Mouse (Mus musculus) hindbrain, embryonic 10.5 days (tissue): ENCODE results near the gene Gm8126. TPM values are rescaled to one million over a fixed set of nuclear protein-coding genes. Genes with fewer than 3 reads are reported as not detected.
"Not testable (repeated sequence)": the region's sequence is repeated elsewhere in the genome, so short reads cannot be mapped to it uniquely, and the experiment has no call there.

Source experiments
- DNase-seq: peaks from one replicate; pipeline ENCODE4 v3.0.0-alpha.2; 2017; ENCODE audit warnings: low spot score
- H3K27ac ChIP-seq: fragments of 300-500 bp; sonication (generic); 2 replicates; pipeline ENCODE4 v1.5.1; 2016; ENCODE audit warnings: mild to moderate bottlenecking, moderate library complexity
- H3K27me3 ChIP-seq: fragments of 300-500 bp; sonication (generic); 2 replicates; pipeline ENCODE4 v1.6.1; 2016; ENCODE audit warnings: mild to moderate bottlenecking; ENCODE audit not compliant: poor library complexity, insufficient read depth, severe bottlenecking
- H3K36me3 ChIP-seq: fragments of 300-500 bp; sonication (generic); 2 replicates; pipeline ENCODE4 v1.6.1; 2016; ENCODE audit warnings: mild to moderate bottlenecking, moderate library complexity
- H3K4me1 ChIP-seq: fragments of 300-500 bp; sonication (generic); replicated peaks from 2 replicates; pipeline ENCODE4 v1.6.1; 2016; ENCODE audit warnings: mild to moderate bottlenecking
- H3K4me3 ChIP-seq: fragments of 300-500 bp; sonication (generic); 2 replicates; pipeline ENCODE4 v1.5.1; 2016; ENCODE audit warnings: mild to moderate bottlenecking, moderate library complexity
- H3K9me3 ChIP-seq: fragments of 300-500 bp; sonication (generic); 2 replicates; pipeline ENCODE4 v1.6.1; 2016; ENCODE audit warnings: mild to moderate bottlenecking, moderate library complexity
- WGBS: fragments of 180-500 bp; shearing (Covaris S2); methylation state at CpG from one replicate; pipeline ENCODE4 v1.1.7; 2016; 5-methylcytosine and 5-hydroxymethylcytosine counted together
- polyA plus RNA-seq: library from polyadenylated mRNA; unstranded; fragments of >200 nt; fragmentation: Nextera tagmentation; extraction: Ambion mirVana; gene quantifications from 2 replicates; pipeline ENCODE4 v1.2.1, GENCODE M21; 2016

The Gm8126 gene
- not detected in 2 replicates for polyA plus RNA-seq

DNA sequence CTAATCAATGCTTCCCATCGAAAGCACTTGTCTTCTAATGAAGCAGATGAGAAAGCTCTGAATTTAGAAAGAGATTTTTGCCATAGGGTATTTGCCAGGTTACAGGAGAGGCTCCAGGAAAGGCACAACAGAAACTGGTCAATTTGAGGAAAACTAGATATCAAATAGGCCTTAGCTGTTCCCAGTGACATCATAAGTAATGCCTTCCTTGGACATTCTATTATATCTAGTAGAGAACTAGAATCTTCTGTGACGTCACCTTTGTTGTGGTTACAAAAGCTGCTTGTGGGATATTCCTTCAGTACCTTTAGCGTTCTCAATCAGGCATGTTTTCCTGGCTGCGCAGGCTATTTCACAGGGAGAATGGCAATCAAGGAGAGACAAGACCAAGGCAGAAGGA lies at the start of gene Gm8126:
TSS of gene Gm8126 (plus strand) at position 301 of the 400 bp plus-strand sequence.
- H3K36me3 ChIP-seq, H3K27ac ChIP-seq, H3K4me1 ChIP-seq, H3K4me3 ChIP-seq, DNase-seq, H3K9me3 ChIP-seq, H3K27me3 ChIP-seq: not testable (repeated sequence)
- WGBS = 91% methylated on average over 3 of the region's 4 CpGs

DNA sequence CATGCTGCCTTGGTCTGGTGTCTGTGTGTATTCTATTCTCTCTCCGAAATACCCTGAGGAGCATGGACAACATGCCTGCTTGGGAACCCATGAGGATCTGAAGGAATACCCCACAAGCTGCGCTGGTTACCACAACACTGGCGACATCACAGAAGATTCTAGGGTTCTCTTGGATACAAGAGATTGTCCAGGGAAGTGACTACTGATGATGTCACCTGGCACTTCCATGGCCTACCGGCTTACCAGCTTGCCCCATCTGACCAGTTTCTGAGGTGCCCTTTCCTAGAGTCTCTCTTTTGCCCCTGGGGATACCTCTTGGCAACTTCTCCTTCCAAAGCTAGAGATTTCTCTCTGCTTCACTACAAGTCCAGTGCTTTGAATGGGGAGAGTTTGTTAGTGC lies 23.2 kb upstream of the Gm8126 start, which contains the start of gene Gm8122:
TSS of gene Gm8122 (minus strand) at position 101 of the 400 bp plus-strand sequence.
- not testable (repeated sequence) for H3K9me3 ChIP-seq, DNase-seq, H3K27me3 ChIP-seq, H3K27ac ChIP-seq, H3K36me3 ChIP-seq, H3K4me3 ChIP-seq, H3K4me1 ChIP-seq
- WGBS = 92% methylated on average over 4 of the region's 4 CpGs

DNA sequence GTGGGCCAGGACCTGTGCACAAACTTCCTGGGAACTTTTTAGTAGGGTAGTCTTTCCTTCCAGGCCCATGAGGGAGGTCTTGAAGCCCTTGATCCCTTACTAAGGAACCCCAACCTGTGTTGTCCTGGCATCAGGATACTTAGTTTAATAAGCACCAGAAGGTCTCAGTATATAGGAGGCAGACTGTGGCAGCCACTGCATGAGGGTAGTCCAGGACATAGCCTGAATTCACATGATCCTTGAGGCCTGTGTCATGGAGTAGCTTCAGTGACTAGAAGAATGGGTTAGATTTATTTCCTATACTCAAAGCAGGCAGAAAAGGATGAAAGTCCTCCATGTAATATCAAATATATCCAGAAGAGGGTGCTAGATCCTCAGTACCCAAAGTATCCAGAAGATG lies 20.7 kb upstream of the Gm8126 start:
- H3K4me1 ChIP-seq, H3K9me3 ChIP-seq, H3K4me3 ChIP-seq, H3K27ac ChIP-seq, H3K36me3 ChIP-seq, H3K27me3 ChIP-seq, DNase-seq: not testable (repeated sequence)

DNA sequence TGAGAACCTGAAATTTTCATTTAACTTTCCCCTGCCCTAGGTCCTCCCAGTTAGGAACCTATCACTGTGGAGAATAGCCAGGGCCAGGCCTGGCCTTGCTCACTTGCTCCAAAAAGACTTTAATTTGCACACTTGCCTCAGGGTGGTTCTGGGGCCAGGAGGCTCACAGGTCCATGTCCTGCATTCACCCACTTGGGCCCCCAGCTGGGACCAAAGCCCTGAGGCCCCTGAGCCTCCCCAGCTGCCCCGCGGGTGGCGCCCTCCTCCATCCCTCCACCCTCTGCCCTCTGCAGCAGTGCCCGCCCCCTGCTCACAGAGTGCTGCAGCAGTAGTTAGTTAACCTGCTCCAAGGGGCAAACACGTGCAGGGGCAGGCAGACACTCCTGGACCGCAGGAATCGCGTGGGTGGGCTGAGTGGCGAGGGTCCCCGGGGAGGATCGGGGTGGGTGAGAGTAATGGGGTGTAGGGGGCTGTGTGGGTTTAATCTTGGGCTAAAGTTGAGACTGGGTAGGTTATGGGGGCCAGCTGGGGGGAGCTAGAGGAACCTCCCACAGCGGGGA lies 8.8 kb upstream of the Gm8126 start:
- H3K4me3 ChIP-seq, H3K27me3 ChIP-seq, DNase-seq, H3K36me3 ChIP-seq, H3K27ac ChIP-seq, H3K4me1 ChIP-seq, H3K9me3 ChIP-seq: not testable (repeated sequence)
- 18% methylated on average over 10 of the region's 12 CpGs for WGBS

DNA sequence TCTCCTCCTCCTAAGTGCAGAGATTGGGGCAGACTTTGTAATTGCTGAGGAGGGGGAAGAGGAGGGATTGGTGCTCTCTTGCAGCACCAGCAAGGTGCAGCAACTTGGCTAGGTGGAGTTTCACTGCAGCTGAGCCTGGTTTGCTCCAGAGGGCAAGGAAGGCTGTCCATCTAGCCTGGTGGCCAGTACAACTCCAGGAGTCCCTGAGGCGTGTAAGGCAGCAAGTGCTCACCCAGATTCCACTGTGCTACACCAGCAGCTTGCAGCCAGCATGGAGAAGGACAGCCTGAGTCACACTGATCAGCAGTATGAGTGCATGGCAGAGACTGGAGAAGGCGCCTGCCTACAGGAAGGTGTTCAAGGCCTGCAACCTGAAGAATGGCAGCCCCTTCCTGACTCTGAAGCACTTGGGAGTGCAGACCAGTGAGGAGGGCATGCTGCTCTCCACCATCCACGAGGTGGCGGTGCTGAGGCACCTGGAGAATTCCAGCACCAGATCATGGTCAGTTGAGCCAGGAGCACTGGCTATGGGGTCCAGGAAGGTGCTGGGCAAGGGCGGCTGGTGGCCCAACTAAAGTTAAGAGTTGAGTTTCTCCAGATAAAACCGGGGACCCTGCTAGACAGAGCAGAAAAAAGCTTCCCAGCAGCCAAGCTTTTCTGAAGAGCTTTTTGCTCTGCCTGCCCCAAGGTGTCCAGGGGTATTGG lies 7.7 kb upstream of the Gm8126 start:
- not testable (repeated sequence) for H3K36me3 ChIP-seq, H3K4me1 ChIP-seq, H3K4me3 ChIP-seq, H3K9me3 ChIP-seq, DNase-seq, H3K27ac ChIP-seq, H3K27me3 ChIP-seq
- 31% methylated on average over 5 of the region's 6 CpGs for WGBS

DNA sequence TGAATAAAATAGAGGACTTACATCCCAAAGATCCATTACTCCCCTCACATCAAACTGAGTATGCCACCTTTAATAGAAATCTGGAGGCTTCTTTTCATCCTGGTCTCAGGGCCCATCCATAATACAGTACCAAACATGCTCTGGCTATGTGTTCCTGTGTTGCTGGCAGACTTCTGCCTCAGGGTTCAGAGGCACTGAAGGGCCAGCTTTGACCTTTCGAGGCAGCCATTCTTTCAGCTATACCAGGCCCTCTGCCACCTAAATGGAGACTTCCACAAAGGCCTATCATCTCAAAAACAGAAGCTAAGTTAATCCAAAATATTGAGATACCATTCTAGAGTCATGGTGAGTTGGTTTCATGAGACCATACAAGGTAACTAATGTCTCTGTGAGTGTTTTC lies 1.9 kb upstream of the Gm8126 start:
- not testable (repeated sequence) for DNase-seq, H3K27ac ChIP-seq, H3K4me3 ChIP-seq, H3K36me3 ChIP-seq, H3K9me3 ChIP-seq, H3K27me3 ChIP-seq, H3K4me1 ChIP-seq
- WGBS = 71% methylated on average over 1 of the region's 1 CpGs

DNA sequence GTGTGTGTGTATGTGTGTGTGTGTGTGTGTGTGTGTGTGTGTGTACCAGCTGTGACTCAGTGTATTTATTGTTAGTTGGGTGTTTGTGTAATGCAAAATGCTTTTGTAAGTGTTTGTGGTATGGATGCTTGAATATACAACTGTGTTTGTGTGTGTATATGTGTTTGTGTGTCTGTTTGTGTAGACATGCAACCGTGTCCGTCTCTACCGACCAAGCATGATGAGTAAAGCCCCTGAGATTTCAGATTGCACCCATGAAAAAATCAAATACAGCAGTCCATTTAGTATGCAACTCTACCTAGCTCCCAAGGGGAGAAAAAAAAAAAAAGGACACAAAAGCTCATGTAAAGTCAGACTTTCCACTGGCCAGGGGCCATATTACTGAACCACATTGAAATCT lies 5.0 kb downstream of the Gm8126 start:
- not testable (repeated sequence) for H3K27ac ChIP-seq, H3K4me3 ChIP-seq, H3K4me1 ChIP-seq, H3K27me3 ChIP-seq, DNase-seq, H3K9me3 ChIP-seq, H3K36me3 ChIP-seq
- WGBS = 92% methylated on average over 3 of the region's 3 CpGs

DNA sequence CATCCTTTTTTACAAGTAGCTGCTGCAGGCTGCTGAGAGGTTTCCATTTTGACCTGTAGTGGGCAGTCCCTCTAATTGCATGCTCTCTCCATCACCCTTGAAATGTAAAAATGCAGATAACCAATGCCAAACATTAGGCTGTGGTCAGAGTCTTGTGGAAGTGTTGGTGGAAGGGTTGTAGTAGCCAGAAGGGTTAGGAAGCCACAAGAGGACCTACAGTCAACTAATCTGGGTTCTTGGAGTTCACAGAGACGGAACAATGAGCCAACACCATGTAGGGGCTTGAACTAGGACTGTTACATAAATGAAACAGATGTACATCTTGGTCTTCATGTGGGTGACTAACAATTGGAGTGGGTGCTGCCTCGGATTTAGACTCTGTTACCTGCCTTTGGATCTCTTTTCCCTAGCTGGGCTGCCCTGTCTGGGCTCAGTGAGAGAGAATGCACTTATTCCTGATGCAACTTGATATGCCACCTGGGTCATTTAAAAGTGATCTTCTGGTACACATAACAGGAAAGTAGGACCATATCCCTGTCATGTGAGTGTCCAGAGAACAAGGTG lies 10.2 kb downstream of the Gm8126 start:
- 50% methylated on average over 2 of the region's 2 CpGs for whole genome bisulfite sequencing
- not testable (repeated sequence) for H3K4me3 ChIP-seq, H3K9me3 ChIP-seq, DNase-seq, H3K36me3 ChIP-seq, H3K4me1 ChIP-seq, H3K27ac ChIP-seq, H3K27me3 ChIP-seq

DNA sequence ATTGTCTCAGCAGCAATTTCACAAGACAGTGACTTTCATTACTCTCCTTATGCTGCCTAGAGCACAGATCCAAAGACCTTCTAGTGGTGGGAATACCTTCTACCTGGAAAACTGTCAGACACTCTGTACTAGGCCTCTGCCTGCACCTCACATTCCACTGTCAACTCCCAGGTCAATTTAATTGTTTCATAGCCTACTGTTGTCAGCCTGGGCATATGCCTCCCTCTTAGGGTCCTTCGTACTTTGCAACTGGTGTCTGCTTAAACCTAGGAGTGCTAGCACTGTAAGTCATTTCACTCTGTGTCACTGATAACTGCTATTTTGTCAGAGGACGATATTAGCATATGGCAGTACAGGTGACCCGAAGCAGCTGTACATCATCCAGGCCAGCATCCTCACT lies 10.8 kb downstream of the Gm8126 start:
- H3K27ac ChIP-seq, H3K4me3 ChIP-seq, H3K36me3 ChIP-seq, H3K4me1 ChIP-seq, H3K9me3 ChIP-seq, H3K27me3 ChIP-seq, DNase-seq: not testable (repeated sequence)
- 84% methylated on average over 3 of the region's 3 CpGs for WGBS

DNA sequence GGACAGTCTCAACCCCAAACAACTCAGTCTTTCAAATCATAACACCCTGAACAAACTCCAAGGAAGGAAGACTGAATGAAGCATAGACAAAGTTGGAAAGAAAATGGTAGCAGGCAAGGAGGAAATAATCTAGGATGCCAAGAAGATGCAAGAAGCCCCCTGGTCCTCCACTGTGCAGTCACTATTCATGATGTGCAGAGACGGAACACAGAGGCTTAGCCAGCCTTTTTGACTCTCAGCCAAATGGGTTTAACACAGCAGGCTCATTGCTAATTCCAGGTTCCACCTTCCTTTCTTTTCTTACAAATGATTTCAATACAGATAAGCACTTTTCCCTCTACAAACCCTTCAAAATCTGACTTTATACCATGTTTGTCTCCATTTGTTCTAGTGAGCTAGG lies 14.7 kb downstream of the Gm8126 start:
- not testable (repeated sequence) for H3K27ac ChIP-seq, H3K9me3 ChIP-seq, H3K36me3 ChIP-seq, H3K4me1 ChIP-seq, DNase-seq, H3K27me3 ChIP-seq, H3K4me3 ChIP-seq
- 71% methylated on average over 1 of the region's 1 CpGs for WGBS

DNA sequence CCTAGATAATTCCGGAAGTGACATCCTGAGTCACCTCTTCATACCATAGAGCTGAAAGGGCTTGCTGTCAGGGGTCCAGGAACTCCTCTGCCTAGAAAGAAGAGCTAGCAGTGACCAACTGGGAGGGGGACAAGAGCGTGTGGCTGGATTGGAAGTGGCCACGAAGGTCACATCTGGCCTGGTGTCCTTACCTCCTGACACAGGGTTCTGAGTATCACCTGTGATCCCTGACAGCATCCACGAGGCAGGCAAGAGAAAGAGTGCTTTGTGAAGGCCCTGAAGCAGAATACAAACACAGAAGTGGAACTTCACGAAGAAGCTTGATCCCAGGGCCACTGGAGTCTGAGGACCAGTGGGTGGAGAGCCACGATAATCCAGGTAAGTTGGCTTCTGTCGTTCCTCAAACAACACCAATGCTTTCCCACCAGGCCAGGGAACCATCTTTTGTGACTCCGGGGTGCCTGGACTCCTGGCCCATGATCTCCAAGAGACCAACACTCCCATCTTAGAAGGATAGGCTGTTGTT lies 16.6 kb downstream of the Gm8126 start, which contains the start of gene Gm9732:
TSS of gene Gm9732 (plus strand) at position 51 of the 526 bp plus-strand sequence.
- H3K27ac ChIP-seq, H3K4me3 ChIP-seq, H3K36me3 ChIP-seq, DNase-seq, H3K9me3 ChIP-seq, H3K4me1 ChIP-seq, H3K27me3 ChIP-seq: not testable (repeated sequence)
- WGBS = 83% methylated on average over 8 of the region's 8 CpGs

DNA sequence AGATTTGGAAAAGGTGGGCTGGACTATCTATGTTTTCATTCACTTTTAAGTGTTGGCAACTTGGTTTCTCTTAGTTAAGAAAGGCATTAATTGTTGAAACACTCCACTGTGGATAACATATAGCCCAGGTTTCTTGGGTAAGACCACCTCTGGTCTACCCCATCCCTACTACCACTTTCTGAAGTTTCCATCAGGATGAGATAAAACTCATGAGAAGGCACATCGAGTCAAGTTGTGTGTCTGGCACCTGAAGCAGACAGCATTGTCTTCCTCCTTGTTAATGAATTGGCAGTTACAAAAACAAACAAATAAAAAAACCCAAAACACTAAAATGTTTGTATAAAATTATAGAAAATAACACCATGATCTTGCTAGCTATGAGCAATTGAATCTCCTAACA lies 17.3 kb downstream of the Gm8126 start:
- 88% methylated on average over 1 of the region's 1 CpGs for WGBS
- not testable (repeated sequence) for H3K36me3 ChIP-seq, H3K4me3 ChIP-seq, H3K4me1 ChIP-seq, H3K27ac ChIP-seq, DNase-seq, H3K9me3 ChIP-seq, H3K27me3 ChIP-seq

DNA sequence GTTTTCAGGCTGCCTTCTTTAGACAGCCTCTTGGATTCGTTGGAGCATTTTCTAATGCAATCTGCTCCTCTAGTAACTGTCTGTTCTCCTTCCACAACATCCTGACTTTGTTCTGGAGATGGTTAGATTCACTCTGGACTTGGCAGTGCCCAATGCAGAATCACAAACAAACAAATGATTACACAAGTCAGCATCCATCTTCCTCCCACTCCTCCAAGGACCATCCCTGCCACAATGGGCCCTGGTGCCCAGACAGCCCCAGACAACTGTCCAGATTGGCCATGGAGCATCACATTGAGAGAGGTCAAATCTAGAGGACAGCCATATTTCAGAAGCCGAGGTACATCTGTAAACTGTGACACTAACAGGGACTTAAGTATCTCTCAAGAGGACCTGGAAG lies 19.0 kb downstream of the Gm8126 start:
- 68% methylated on average over 2 of the region's 2 CpGs for WGBS
- H3K4me3 ChIP-seq, H3K27ac ChIP-seq, H3K9me3 ChIP-seq, H3K27me3 ChIP-seq, H3K36me3 ChIP-seq, H3K4me1 ChIP-seq, DNase-seq: not testable (repeated sequence)
